Mouse (Mus musculus): ENCODE data around the gene Ing4. TPM values are rescaled to one million over a fixed set of nuclear protein-coding genes. Genes with fewer than 3 reads are reported as not detected.
A peak's percentile ranks its signal among the peaks of the same experiment; 100 is the strongest.
"Not testable (repeated sequence)": the region's sequence is repeated elsewhere in the genome, so short reads cannot be mapped to it uniquely, and the experiment has no call there.

Gene Ing4
- total RNA-seq, 2 experiments from 2014 or later, result 41.8 to 47.3 TPM

GRCm38 (mm10) chr6:125039131-125039530, 429 bp upstream of the Ing4 start:
- intact Hi-C loops (cut with DNase I), result loop anchor here (1.0 kb wide), 1 partner anchor 31 kb away; no protein-coding TSS in a partner anchor
- DNase-seq, result no peak

GRCm38 (mm10) chr6:125040221-125040620, 661 bp downstream of the Ing4 start:
- intact Hi-C loops (cut with DNase I), result no loop called here
- no peak for DNase-seq

- DNase-seq, result no peak
- intact Hi-C loops (cut with DNase I), result no loop called here
Observed at GRCm38 (mm10) chr6:125041047-125041446, 1.5 kb downstream of the Ing4 start.

- intact Hi-C loops (cut with DNase I), result no loop called here
- no peak for DNase-seq
Observed at GRCm38 (mm10) chr6:125042081-125042480, 2.5 kb downstream of the Ing4 start.

- DNase-seq, result peak; percentile 85 to 91
- intact Hi-C loops (cut with DNase I), result loop anchor here (1.0 kb wide), 1 partner anchor 36 kb away; no protein-coding TSS in a partner anchor
Observed at GRCm38 (mm10) chr6:125046691-125047090, 7.1 kb downstream of the Ing4 start.

GRCm38 (mm10) chr6:125049678-125050077, 10.1 kb downstream of the Ing4 start, which contains the start of gene Acrbp:
TSS of gene Acrbp (plus strand) at chr6:125049689.
- DNase-seq, result no peak
- intact Hi-C loops (cut with DNase I), result no loop called here

GRCm38 (mm10) chr6:125051237-125051636, 11.7 kb downstream of the Ing4 start:
- intact Hi-C loops (cut with DNase I), result no loop called here
- no peak for DNase-seq

GRCm38 (mm10) chr6:125061493-125061892, 21.9 kb downstream of the Ing4 start:
- DNase-seq, result no peak
- intact Hi-C loops (cut with DNase I), result no loop called here

- intact Hi-C loops (cut with DNase I), result no loop called here
- no peak for DNase-seq
Observed at GRCm38 (mm10) chr6:125062511-125062910, 23.0 kb downstream of the Ing4 start.

- DNase-seq, result no peak
- intact Hi-C loops (cut with DNase I), result no loop called here
Observed at GRCm38 (mm10) chr6:125063906-125064305, 24.3 kb downstream of the Ing4 start.

- intact Hi-C loops (cut with DNase I); DNase-seq: not testable (repeated sequence)
Observed at GRCm38 (mm10) chr6:125065223-125065622, 25.7 kb downstream of the Ing4 start.

- DNase-seq, result no peak
- intact Hi-C loops (cut with DNase I), result no loop called here
Observed at GRCm38 (mm10) chr6:125067571-125067995, 28.0 kb downstream of the Ing4 start, which contains the start of gene Lpar5. TSS of gene Lpar5 (plus strand) at chr6:125067920.

- intact Hi-C loops (cut with DNase I), result no loop called here
- no peak for DNase-seq
Observed at GRCm38 (mm10) chr6:125071170-125071895, 31.8 kb downstream of the Ing4 start.

- peak; percentile 31 to 56 for DNase-seq
Observed at GRCm38 (mm10) chr6:125071896-125072279, 32.3 kb downstream of the Ing4 start.

GRCm38 (mm10) chr6:125073825-125074224, 34.3 kb downstream of the Ing4 start:
- DNase-seq, result no peak
- intact Hi-C loops (cut with DNase I), result no loop called here

More at GRCm38 (mm10) chr6:125071896-125072279, 32.3 kb downstream of the Ing4 start:
- intact Hi-C loops (cut with DNase I), result no loop called here

- peak in 1 of 2 experiments; percentile 27 for DNase-seq
Observed at GRCm38 (mm10) chr6:125081394-125081793, 41.8 kb downstream of the Ing4 start.

GRCm38 (mm10) chr6:125081797-125082560, 42.4 kb downstream of the Ing4 start:
- intact Hi-C loops (cut with DNase I), result loop anchor here (1.0 kb wide), 2 partner anchors 36 to 235 kb away; no protein-coding TSS in a partner anchor
- peak; percentile 94 to 95 for DNase-seq

More at GRCm38 (mm10) chr6:125081394-125081793, 41.8 kb downstream of the Ing4 start:
- intact Hi-C loops (cut with DNase I), result no loop called here

- no peak for DNase-seq
- intact Hi-C loops (cut with DNase I), result loop anchor here (1.0 kb wide), 2 partner anchors 37 to 236 kb away; no protein-coding TSS in a partner anchor
Observed at GRCm38 (mm10) chr6:125082801-125083386, 43.3 kb downstream of the Ing4 start.

- peak; percentile 74 to 80 for DNase-seq
Observed at GRCm38 (mm10) chr6:125084424-125084823, 44.9 kb downstream of the Ing4 start.

GRCm38 (mm10) chr6:125087937-125088336, 48.4 kb downstream of the Ing4 start:
- no peak for DNase-seq
- intact Hi-C loops (cut with DNase I), result no loop called here

More at GRCm38 (mm10) chr6:125084424-125084823, 44.9 kb downstream of the Ing4 start:
- intact Hi-C loops (cut with DNase I), result loop anchor here (1.0 kb wide), 1 partner anchor 180 kb away; no protein-coding TSS in a partner anchor

All from heart, postnatal 10 days (tissue).